Mouse (Mus musculus) hindbrain, embryonic 10.5 days (tissue): ENCODE results near the gene Pdgfc. TPM values are rescaled to one million over a fixed set of nuclear protein-coding genes. Genes with fewer than 3 reads are reported as not detected.
A peak's percentile ranks its signal among the peaks of the same experiment; 100 is the strongest.

ENCODE experiments used
- DNase-seq: peaks from one replicate; pipeline ENCODE4 v3.0.0-alpha.2; 2017; ENCODE audit warnings: low spot score
- H3K27ac ChIP-seq: fragments of 300-500 bp; sonication (generic); 2 replicates; pipeline ENCODE4 v1.5.1; 2016; ENCODE audit warnings: mild to moderate bottlenecking, moderate library complexity
- H3K27me3 ChIP-seq: fragments of 300-500 bp; sonication (generic); 2 replicates; pipeline ENCODE4 v1.6.1; 2016; ENCODE audit warnings: mild to moderate bottlenecking; ENCODE audit not compliant: poor library complexity, insufficient read depth, severe bottlenecking
- H3K36me3 ChIP-seq: fragments of 300-500 bp; sonication (generic); 2 replicates; pipeline ENCODE4 v1.6.1; 2016; ENCODE audit warnings: mild to moderate bottlenecking, moderate library complexity
- H3K4me1 ChIP-seq: fragments of 300-500 bp; sonication (generic); replicated peaks from 2 replicates; pipeline ENCODE4 v1.6.1; 2016; ENCODE audit warnings: mild to moderate bottlenecking
- H3K4me3 ChIP-seq: fragments of 300-500 bp; sonication (generic); 2 replicates; pipeline ENCODE4 v1.5.1; 2016; ENCODE audit warnings: mild to moderate bottlenecking, moderate library complexity
- H3K9me3 ChIP-seq: fragments of 300-500 bp; sonication (generic); 2 replicates; pipeline ENCODE4 v1.6.1; 2016; ENCODE audit warnings: mild to moderate bottlenecking, moderate library complexity
- WGBS: fragments of 180-500 bp; shearing (Covaris S2); methylation state at CpG from one replicate; pipeline ENCODE4 v1.1.7; 2016; 5-methylcytosine and 5-hydroxymethylcytosine counted together
- polyA plus RNA-seq: library from polyadenylated mRNA; unstranded; fragments of >200 nt; fragmentation: Nextera tagmentation; extraction: Ambion mirVana; gene quantifications from 2 replicates; pipeline ENCODE4 v1.2.1, GENCODE M21; 2016

Pdgfc gene
- polyA plus RNA-seq = 12.8 and 14.1 TPM in 2 replicates

GRCm38 (mm10) chr3:81036151-81036553 lies at the start of gene Pdgfc:
Gene Pdgfc, plus strand, starts transcription at chr3:81036416.
- WGBS = under 1% methylated on average over 17 of the region's 17 CpGs
- Histone ChIP-seq H3K36me3 (no peaks in the 10 kb centered on the region), H3K9me3 (no peaks in the 10 kb centered on the region), H3K4me1 (peaks cover 28% of the 10 kb centered on the region), H3K4me3 (peak within 1 kb of the TSS; percentile 80), H3K27ac (peak within 1 kb of the TSS; percentile 95), H3K27me3 (peaks cover 9% of the 10 kb centered on the region; the same call in 1 of the 2 replicates)
- DNase-seq = no peak

- no peaks in the 10 kb centered on the region for H3K36me3 ChIP-seq
- WGBS = 91% methylated on average over 3 of the region's 3 CpGs
- no peaks in the 10 kb centered on the region for H3K9me3 ChIP-seq
- no peak overlapping the region for H3K4me3 ChIP-seq
- H3K27me3 ChIP-seq = no peaks in the 10 kb centered on the region
- no peak overlapping the region for H3K27ac ChIP-seq
- no peak for DNase-seq
- no peaks in the 10 kb centered on the region for H3K4me1 ChIP-seq
Observed at GRCm38 (mm10) chr3:81009245-81009644, 27.0 kb upstream of the Pdgfc start.

- no peaks in the 10 kb centered on the region for H3K36me3 ChIP-seq
- 85% methylated on average over 3 of the region's 3 CpGs for WGBS
- H3K4me1 ChIP-seq = no peaks in the 10 kb centered on the region
- H3K4me3 ChIP-seq = no peak overlapping the region
- no peaks in the 10 kb centered on the region for H3K9me3 ChIP-seq
- DNase-seq = no peak
- no peak overlapping the region for H3K27ac ChIP-seq
- H3K27me3 ChIP-seq = no peaks in the 10 kb centered on the region
Observed at GRCm38 (mm10) chr3:81009899-81010298, 26.3 kb upstream of the Pdgfc start.

- DNase-seq = no peak
- H3K36me3 ChIP-seq = no peaks in the 10 kb centered on the region
- WGBS = 83% methylated on average over 5 of the region's 5 CpGs
Observed at GRCm38 (mm10) chr3:81017385-81018051, 18.7 kb upstream of the Pdgfc start.

GRCm38 (mm10) chr3:81020064-81020463 lies 16.2 kb upstream of the Pdgfc start:
- 56% methylated on average over 1 of the region's 1 CpGs for WGBS
- no peak for DNase-seq
- H3K27me3 ChIP-seq = no peaks in the 10 kb centered on the region
- H3K36me3 ChIP-seq = no peaks in the 10 kb centered on the region
- no peak overlapping the region for H3K27ac ChIP-seq
- no peak overlapping the region for H3K4me3 ChIP-seq
- H3K9me3 ChIP-seq = no peaks in the 10 kb centered on the region
- 0 out of 2 replicates have a peak, but pooled peaks cover 6% of the 10 kb centered on the region for H3K4me1 ChIP-seq

More at GRCm38 (mm10) chr3:81017385-81018051, 18.7 kb upstream of the Pdgfc start:
- no peaks in the 10 kb centered on the region for H3K27me3 ChIP-seq
- H3K27ac ChIP-seq = no peak overlapping the region
- no peaks in the 10 kb centered on the region for H3K9me3 ChIP-seq
- H3K4me3 ChIP-seq = no peak overlapping the region
- no peaks in the 10 kb centered on the region for H3K4me1 ChIP-seq

GRCm38 (mm10) chr3:81021783-81022182 lies 14.4 kb upstream of the Pdgfc start:
- H3K27ac ChIP-seq = no peak overlapping the region
- H3K27me3 ChIP-seq = no peaks in the 10 kb centered on the region
- H3K4me1 ChIP-seq = 0 out of 2 replicates have a peak, but pooled peaks cover 6% of the 10 kb centered on the region
- 86% methylated on average over 6 of the region's 6 CpGs for WGBS
- no peaks in the 10 kb centered on the region for H3K36me3 ChIP-seq
- DNase-seq = no peak
- no peak overlapping the region for H3K4me3 ChIP-seq
- no peaks in the 10 kb centered on the region for H3K9me3 ChIP-seq

GRCm38 (mm10) chr3:81022266-81022665 lies 13.9 kb upstream of the Pdgfc start:
- Histone ChIP-seq H3K4me3 (no peak overlapping the region), H3K9me3 (no peaks in the 10 kb centered on the region), H3K27ac (no peak overlapping the region; the same call in 1 of the 2 replicates), H3K36me3 (no peaks in the 10 kb centered on the region), H3K27me3 (no peaks in the 10 kb centered on the region), H3K4me1 (0 out of 2 replicates have a peak, but pooled peaks cover 6% of the 10 kb centered on the region)
- DNase-seq = no peak
- 83% methylated on average over 5 of the region's 5 CpGs for WGBS

GRCm38 (mm10) chr3:81022845-81023244 lies 13.4 kb upstream of the Pdgfc start:
- Histone ChIP-seq H3K36me3 (no peaks in the 10 kb centered on the region), H3K4me3 (no peak overlapping the region), H3K4me1 (0 out of 2 replicates have a peak, but pooled peaks cover 6% of the 10 kb centered on the region), H3K27me3 (no peaks in the 10 kb centered on the region), H3K27ac (no peak overlapping the region), H3K9me3 (no peaks in the 10 kb centered on the region)
- WGBS = 77% methylated on average over 1 of the region's 1 CpGs
- no peak for DNase-seq

- H3K36me3 ChIP-seq = no peaks in the 10 kb centered on the region
- H3K4me3 ChIP-seq = no peak overlapping the region
- no peak for DNase-seq
- H3K9me3 ChIP-seq = no peaks in the 10 kb centered on the region
- no peaks in the 10 kb centered on the region for H3K27me3 ChIP-seq
- WGBS = 38% methylated on average over 1 of the region's 1 CpGs
- no peak overlapping the region for H3K27ac ChIP-seq
- H3K4me1 ChIP-seq = 0 out of 2 replicates have a peak, but pooled peaks cover 6% of the 10 kb centered on the region
Observed at GRCm38 (mm10) chr3:81023568-81023967, 12.6 kb upstream of the Pdgfc start.

- Histone ChIP-seq H3K27ac (no peak overlapping the region), H3K9me3 (no peaks in the 10 kb centered on the region), H3K36me3 (no peaks in the 10 kb centered on the region), H3K27me3 (no peaks in the 10 kb centered on the region), H3K4me3 (no peak overlapping the region), H3K4me1 (0 out of 2 replicates have a peak, but pooled peaks cover 6% of the 10 kb centered on the region)
- no peak for DNase-seq
- WGBS = 70% methylated on average over 9 of the region's 9 CpGs
Observed at GRCm38 (mm10) chr3:81025568-81026213, 10.5 kb upstream of the Pdgfc start.

GRCm38 (mm10) chr3:81028361-81028760 lies 7.9 kb upstream of the Pdgfc start:
- Histone ChIP-seq H3K27ac (no peak overlapping the region), H3K36me3 (no peaks in the 10 kb centered on the region), H3K9me3 (no peaks in the 10 kb centered on the region), H3K27me3 (no peaks in the 10 kb centered on the region), H3K4me1 (peaks cover 16% of the 10 kb centered on the region; the same call in 1 of the 2 replicates), H3K4me3 (no peak overlapping the region)
- WGBS = 84% methylated on average over 3 of the region's 3 CpGs
- DNase-seq = no peak

- DNase-seq = no peak
- no peaks in the 10 kb centered on the region for H3K36me3 ChIP-seq
- no peak overlapping the region for H3K27ac ChIP-seq
- 83% methylated on average over 4 of the region's 4 CpGs for WGBS
- H3K27me3 ChIP-seq = no peaks in the 10 kb centered on the region
- no peaks in the 10 kb centered on the region for H3K9me3 ChIP-seq
- peaks cover 11% of the 10 kb centered on the region; the same call in 1 of the 2 replicates for H3K4me1 ChIP-seq
- no peak overlapping the region for H3K4me3 ChIP-seq
Observed at GRCm38 (mm10) chr3:81029321-81029720, 6.9 kb upstream of the Pdgfc start.

- Histone ChIP-seq H3K27me3 (no peaks in the 10 kb centered on the region), H3K4me1 (peaks cover 11% of the 10 kb centered on the region; the same call in 1 of the 2 replicates), H3K27ac (no peak overlapping the region), H3K4me3 (no peak overlapping the region), H3K9me3 (no peaks in the 10 kb centered on the region), H3K36me3 (no peaks in the 10 kb centered on the region)
- no peak for DNase-seq
- 75% methylated on average over 3 of the region's 3 CpGs for WGBS
Observed at GRCm38 (mm10) chr3:81029909-81030308, 6.3 kb upstream of the Pdgfc start.
